Mouse (Mus musculus) liver, adult (tissue): ENCODE data around the gene Zmpste24.
A peak's percentile ranks its signal among the peaks of the same experiment; 100 is the strongest.

Experiments used
- GATA4 ChIP-seq: IDR thresholded peaks from 2 replicates; pipeline ENCODE4 v1.6.1; 2014; ENCODE audit warnings: mild to moderate bottlenecking, low read length; ENCODE audit not compliant: insufficient replicate concordance

Gene Zmpste24

DNA sequence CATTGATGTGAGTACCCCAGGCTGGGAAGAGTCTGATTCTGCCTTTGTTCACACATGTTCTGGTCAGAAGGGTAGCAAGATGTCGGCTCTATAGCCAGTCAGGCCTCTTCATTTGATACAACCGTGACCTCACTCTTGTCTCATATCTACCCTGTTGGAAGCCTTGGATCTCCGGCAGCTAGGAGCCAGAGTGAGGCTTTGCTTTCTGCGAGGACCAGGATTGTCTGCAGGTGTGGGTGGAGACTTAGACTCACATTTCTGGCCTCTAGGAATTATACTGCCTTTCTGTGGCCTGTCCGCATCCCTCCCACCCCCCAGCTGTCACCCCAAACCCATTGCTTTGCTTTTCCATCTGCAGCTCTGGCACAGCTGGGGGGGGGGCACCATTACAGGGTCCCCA lies 55.6 kb downstream of the Zmpste24 start:
- TF ChIP-seq GATA4, result no peak

DNA sequence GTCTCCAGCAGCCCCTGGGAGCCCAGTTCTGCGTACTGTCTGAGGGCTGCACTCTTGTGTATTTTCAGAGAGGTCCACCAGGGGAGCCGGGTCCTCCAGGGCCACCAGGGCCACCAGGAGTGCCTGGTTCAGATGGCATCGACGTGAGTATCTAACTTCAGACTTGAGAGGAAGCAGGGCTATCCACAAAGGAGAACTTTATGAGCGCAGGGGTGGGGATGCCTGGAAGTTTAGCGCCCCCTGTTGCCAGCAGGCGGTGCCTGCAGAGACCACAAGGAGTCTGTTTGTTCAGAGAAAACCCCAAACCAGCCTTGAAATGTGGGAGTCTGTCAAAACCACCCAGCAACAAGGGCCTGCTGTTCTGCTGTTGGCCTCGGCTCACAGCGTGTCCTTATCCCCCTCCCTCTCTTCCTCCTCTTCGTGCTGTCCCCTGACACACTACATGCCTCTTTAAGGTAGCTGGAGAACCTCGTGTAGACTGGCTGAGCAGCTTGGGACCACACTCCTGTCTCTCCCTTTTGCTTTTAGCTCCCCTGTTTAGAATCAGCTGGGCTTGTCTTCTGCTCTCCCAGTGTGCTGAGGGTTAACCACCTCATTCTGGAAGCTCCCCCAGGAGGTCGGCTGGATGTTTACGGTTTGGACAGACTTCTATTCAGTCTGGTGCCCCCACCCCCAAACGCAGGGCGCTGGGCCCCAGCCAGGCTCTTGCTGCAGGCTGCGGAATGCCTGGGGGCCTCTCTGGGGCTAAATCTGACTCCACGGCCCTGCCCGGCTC lies 57.0 kb downstream of the Zmpste24 start:
- no peak for TF ChIP-seq GATA4

DNA sequence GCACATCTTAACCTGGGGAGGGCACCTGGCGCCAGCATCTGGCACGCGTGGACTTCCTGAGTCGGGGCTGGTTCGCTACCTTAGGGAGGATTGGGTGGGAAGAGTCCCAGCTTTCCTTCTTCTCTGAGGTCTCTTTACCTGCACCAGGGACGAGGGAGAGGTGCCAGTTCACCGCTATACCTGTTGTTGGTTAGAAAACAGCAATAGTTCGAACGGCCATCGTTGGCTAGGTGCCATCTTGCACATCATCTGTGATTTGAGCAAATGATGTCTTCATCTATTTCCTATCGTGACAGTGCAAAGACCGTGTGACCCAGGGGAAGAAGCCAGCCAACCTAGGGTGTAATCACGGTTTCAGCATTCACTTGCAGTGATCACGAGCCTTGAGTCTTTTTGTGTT lies 57.7 kb downstream of the Zmpste24 start:
- no peak for TF ChIP-seq GATA4

DNA sequence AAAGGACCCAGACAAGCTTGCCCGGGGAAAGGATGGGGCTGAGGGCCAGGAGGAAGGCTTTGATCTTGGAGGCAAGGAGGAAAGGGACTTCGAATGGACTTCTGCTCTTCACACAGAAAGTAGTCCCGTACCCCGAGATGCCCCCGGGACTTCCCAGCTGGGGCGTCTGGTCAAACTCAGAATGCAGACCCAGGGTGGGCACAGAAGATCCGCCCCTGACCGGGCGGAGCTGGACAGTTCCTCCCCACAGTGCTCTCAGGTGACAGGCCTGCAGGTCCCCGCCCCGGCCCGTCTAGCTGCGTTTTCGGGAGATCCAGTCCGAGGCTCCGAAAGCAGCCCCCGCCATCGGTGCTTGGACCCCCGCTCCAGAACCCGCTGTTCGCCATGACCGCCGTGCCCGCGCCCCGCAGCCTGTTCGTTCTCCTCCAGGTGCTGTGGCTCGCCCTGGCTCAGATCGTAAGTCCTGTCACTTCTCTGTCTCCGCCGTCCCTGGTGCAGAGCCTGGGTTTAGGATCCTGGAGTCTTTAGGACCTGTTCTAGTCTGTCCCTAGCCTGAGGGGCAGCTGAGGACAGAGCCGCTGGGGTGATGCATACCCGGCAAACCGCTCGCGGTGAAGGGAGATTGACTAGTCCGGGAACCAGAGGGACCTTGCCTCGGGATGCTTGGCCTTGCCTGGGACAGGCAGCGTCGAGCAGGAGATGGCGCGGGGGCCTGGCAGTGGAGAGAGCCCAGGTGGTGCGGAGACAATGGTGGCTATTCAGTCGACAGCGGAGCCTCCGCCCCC lies 58.5 kb downstream of the Zmpste24 start, which contains the start of gene Col9a2:
Col9a2 (plus strand) TSS at position 55 of the 785 bp plus-strand sequence.
- no peak for TF ChIP-seq GATA4

DNA sequence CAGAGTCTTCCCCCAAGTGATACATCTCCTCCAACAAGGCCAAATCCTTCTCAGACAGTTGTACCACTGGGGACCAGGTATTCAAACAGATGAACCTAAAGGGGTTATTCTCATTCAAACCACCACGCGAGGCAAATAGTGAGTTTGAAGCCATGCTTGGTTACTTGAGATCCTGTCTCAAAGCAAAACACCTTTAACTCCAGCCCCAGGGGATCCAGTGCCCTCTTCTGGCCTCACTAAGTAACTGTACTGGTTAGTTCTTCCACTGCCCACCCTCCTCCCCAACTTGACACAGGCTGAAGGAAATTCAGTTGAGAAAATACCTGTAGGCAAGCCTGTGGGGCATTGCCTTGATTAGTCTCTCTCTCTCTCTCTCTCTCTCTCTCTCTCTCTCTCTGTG lies 65.0 kb downstream of the Zmpste24 start:
- no peak for TF ChIP-seq GATA4

DNA sequence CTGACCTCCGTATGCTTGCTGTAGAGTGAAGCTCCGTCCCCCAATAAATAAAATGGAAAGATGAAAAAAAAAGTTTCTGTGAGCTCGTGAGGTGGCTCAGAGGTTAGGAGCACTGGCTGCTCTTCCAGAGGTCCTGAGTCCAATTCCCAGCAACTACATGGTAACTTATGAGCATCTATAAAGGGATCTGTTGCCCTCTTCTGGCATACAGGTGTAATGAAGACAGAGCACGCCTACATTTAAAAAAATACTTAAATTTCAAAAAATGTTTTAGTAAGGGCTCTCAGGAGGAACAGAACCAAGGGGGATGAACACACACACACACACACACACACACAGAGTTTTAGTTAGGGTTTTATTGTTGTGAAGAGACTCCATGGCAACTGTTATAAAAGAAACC lies 66.6 kb downstream of the Zmpste24 start:
- no peak for TF ChIP-seq GATA4

DNA sequence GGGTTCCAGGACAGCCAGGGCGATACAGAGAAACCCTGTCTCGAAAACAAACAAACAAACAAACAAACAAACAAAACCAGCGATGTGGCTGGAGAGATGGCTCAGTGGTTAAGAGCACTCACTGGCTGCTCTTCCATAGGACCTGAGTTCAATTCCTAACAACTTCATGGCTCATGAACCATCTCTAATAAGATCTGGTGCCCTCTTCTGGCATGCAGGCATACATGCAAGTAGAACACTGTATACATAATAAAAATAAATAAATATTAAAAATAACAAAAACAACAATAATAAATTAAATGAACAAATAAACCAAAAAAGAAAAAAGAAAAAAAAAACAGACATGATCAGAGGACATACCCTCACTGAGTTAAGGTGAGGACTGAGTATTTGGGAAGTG lies 68.4 kb downstream of the Zmpste24 start:
- TF ChIP-seq GATA4, result no peak

DNA sequence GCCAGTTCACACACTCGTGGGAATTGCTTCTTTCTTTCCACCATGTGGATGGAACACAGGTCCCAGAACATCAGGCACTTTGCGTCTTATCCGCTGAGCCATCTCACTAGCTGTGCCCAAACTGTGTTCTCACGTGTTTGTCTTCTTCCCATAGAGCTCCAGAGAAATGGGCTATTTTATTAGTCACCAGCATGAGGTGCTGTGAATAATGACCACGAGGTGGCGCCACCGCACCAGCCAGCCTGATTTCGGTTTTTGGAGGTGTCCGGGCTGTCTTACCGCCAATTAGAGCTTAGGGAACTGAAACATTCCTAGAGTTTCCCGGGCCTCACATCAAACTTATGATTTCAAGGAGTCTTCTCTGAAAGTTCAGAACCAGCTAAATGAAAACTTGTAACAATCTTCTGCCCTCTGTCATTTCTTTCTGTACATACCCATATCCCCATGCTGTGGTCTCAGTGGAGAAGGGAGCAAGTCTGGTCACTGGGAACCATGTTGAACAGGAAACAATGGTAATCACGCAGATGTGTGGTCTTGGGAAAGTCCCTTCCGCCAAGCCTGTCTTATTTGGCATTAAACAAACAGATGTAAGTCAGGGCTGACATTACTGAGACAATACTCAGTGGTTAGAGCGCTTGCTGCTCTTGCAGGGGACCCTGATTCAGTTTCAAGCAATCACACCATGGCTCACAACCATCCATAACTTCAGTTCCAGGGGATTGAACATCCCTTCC lies 69.2 kb downstream of the Zmpste24 start:
- TF ChIP-seq GATA4, result no peak

DNA sequence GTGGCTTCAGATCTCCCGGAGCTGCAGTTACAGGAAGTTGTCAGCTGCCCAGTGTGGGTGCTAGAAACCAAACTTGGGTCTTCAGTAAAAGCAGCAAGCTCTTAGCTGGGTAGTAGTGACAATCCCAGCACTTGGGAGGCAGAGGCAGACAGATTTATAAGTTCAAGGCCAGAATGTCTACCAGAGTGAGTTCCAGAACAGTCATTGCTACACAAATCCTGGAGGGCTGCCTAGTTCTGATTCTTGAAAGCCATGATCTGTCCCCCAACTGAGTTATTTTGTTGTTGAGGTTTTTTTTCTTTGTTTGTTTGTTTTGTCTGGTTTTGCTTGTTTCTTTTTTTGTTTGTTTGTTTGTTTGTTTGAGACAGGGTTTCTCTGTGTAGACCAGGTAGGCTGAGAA lies 69.9 kb downstream of the Zmpste24 start:
- TF ChIP-seq GATA4, result no peak

DNA sequence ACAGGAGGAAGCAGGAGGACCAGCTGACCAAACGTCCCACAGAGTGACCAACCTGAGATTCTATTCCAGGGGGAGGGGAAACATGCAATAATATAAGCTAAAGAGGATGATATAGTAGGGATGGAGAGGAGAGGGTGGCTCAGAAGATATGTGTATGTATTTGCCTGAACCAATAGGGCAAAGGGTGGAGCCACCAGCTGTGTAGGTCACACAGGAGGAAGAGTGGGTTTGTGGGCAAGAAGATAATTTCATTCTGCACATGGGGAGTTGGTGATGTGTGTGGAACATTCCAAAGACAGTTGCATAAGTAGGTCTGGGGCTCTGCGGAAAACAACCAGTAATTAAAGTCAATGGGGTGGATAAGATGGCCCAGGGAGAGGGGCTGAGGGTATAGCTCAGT lies 72.4 kb downstream of the Zmpste24 start:
- TF ChIP-seq GATA4, result no peak

DNA sequence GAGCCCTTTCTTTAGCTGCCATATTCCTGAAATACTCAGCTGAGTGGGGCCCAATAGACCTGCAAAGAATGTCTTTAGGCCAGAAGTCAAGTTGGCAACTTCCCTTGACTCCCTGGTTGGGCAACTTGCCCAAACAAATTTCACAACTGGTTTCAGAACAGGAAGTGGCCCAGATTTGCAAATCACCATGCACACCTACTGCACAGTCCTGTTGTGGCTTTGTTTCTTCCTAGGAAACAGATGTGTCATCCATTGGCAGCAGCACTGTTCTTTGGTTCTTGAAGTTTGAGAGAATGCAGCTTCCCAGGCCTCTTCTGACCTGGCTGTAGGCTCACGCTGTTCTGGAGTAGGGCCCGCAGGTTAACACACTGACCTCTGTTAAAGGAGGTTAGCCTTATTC lies 74.1 kb downstream of the Zmpste24 start:
- TF ChIP-seq GATA4, result 0 out of 2 replicates have a peak, but pooled peaks have one; percentile 48

DNA sequence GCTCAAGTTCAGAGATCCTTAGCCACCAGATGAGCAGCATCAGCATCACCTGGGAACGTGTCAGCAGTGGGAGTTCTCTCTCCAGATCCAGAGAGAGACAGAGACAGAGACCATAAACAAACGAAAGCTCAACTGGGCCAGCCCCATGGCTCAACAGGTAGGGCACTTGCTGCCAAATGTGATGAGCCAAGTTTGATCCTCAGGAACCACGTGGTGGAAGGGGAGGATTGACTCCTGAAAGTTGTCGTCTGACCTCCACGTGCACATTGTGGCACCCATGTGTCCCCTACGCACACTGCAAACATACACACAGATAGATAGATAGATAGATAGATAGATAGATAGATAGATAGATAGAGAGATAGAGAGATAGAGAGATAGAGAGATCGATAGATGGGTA lies 74.6 kb downstream of the Zmpste24 start:
- TF ChIP-seq GATA4, result peak; percentile 49

DNA sequence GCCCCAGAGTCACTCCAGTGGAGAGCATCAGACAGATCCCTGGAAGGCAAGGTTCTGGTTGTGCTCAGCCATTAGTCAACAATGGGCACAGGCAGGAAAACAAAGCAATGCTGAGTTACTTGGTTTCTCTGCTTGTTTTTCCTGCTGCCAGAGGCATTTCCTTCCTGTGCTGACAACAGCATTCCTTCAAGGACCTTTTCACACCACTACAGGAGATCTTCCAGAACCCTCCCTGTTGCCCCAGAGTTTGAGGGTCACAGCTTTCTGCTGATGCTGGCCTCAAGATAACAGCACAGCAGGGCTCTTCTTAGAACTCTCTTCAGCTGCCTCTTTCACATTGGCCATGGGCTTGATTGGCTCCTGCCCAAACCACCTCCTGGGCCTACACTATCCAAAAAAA lies 76.1 kb downstream of the Zmpste24 start:
- TF ChIP-seq GATA4, result peak; percentile 64; the same call in 1 of the 2 replicates

DNA sequence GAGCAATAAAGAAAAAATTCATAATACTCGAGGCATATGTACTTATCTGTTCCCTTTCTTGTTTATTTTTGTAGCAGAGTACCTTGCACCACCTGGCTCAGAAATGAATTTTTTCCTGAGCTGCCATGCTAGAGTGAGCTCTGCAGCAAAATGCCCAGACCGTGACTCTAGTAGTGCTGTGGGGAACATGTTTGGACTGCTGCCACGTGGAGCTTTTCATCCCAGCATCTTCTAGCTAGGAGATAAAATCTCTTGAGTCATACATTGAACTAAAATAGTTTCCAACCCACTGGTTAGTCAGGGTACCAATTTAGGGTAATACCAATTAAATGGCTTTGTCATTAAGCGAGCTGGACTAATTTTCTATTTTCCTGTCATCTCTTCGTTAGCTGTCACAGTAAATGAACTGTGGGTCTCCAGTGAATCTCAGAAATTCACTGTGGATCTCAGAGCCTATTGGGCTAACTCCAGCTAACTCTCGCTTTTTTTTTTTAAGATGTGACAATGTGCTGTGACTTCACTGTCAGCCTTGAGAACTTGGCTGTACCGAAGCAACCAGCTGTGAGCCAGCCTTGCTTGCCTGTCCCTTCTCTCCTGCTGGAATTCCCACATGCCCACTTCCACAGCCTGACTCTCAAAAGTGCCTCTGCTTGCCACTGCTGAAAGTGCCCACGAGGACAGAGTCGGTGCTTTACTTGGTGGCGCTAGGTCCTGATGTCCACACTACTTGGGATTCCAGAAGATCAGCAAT lies 77.8 kb downstream of the Zmpste24 start:
- TF ChIP-seq GATA4, result no peak

DNA sequence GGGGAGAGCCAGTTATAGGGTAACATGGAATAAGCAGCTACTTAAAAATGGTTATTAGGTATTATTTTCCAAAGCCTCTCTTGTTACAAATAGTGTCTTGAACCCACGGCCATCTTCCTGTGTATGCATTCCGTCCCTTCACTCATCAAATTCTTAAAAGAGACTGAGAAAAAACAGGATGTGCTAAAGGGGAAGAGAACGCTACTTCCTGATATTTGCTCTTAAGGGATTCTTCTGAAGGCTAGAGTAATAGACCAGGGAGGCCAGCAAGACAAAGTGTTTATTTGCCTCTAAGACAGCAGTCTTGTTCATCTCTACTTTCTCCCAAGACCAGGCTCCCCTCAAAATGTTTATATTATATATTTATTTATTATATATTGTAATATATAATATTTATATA lies 79.8 kb downstream of the Zmpste24 start:
- TF ChIP-seq GATA4, result no peak
